Mouse (Mus musculus) small intestine, adult 10 weeks (tissue): ENCODE results near the gene Akap10. TPM values are rescaled to one million over a fixed set of nuclear protein-coding genes. Genes with fewer than 3 reads are reported as not detected.

Experiments
- polyA plus RNA-seq: library from polyadenylated mRNA; stranded (reverse); fragments of 350-450 nt; fragmentation: Illumina TruSeq; extraction: RNeasy Lipid Tissue Mini Kit (QIAGEN cat#74804); gene quantifications from one replicate; pipeline ENCODE4 v1.2.3, GENCODE M21; 2014; ENCODE audit warnings: low replicate concordance

Akap10 gene
- polyA plus RNA-seq = 28.0 TPM

DNA sequence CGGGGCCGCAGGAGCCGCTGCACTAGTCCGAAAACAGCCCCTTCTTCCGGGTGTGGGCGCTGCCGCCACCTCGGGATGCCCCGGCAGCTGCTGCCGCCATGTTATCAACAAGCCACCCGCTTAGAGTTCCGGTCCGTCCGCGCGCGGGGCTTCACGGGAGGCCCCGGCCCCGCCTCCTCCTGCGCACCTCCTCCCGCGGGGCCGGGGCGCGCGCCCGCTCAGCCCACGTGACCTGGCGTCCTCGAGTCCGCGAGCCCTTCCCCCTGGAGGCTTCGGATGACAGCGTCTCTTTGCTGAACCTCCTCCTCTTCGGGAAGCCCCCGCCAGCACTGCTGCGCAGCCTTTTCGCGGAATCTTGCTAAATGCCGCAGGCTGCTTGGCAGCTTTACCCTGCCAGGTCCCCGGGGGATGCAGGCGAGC, at the start of gene Akap10:
Gene Akap10, minus strand, starts transcription at position 155 of the 420 bp plus-strand sequence.

DNA sequence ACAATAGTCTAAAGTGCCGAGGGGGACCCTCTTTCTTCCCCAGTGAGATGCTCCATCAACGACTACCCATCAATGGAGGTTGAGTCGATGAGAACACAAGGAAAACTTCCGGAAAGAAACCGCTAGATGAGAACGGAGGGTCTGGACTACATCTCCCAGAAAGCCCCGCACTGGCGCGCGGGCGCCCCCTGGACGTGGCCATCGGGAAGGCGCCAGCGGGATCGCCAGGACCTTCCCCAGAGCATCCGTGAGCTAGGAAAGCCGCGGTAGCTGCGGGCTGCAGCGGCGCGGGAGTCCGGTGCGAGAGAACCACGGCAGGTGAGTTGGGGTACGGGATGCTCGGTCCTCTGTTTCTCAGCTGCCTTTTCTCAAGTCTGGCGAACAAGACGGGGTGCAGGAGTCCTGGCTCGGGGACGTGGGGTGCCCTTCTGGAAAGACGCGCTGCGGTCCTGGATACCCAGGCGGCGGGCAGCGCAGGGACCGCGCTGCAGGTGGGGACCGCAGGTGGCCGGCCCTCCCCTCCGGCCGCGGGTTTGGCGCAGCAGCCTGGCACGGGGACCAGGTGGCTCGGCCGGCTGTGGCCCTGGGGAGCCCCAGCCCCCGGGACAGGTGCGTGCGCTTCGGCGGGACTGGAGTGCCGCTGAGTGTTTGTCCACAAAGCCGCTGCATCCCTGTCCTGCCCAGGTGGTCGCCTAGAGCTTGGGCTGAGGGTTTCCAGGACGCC, 26.7 kb upstream of the Akap10 start, which contains the start of gene Specc1:
Gene Specc1, plus strand, starts transcription at position 192 of the 724 bp plus-strand sequence.

GRCm38 (mm10) chr11:61854988-61855411, 75.1 kb downstream of the Akap10 start, which contains the start of gene Ulk2:
Gene Ulk2 (minus strand): TSS chr11:61855073.

Other genes with a start within 250 kb of the Akap10 start
- 0.93 TPM for gene Fam83g, start 246.2 kb downstream of the Akap10 start, polyA plus RNA-seq
- gene Slc5a10, start 209.4 kb downstream of the Akap10 start, polyA plus RNA-seq = not detected
- gene Prpsap2, start 168.2 kb downstream of the Akap10 start, polyA plus RNA-seq = 25.5 TPM
- gene Ulk2, start 75.2 kb downstream of the Akap10 start, polyA plus RNA-seq = 31.9 TPM
- gene Specc1, start 26.5 kb upstream of the Akap10 start, polyA plus RNA-seq = 16.3 TPM